Mouse (Mus musculus): ENCODE results near the gene Ssc4d.

Gene Ssc4d

GRCm38 (mm10) chr5:135940587-135940986, 33.7 kb downstream of the Ssc4d start:
- no peak for DNase-seq (ENCODE audit: low spot score in 2 of 2)

GRCm38 (mm10) chr5:135935641-135936190, 38.6 kb downstream of the Ssc4d start:
- DNase-seq (ENCODE audit: low spot score in 2 of 2), result no peak

GRCm38 (mm10) chr5:135935176-135935523, 39.2 kb downstream of the Ssc4d start:
- DNase-seq (ENCODE audit: low spot score in 2 of 2), result no peak

GRCm38 (mm10) chr5:135934481-135935175, 39.7 kb downstream of the Ssc4d start, which contains the start of gene Ywhag:
Gene Ywhag (minus strand): TSS chr5:135934616.
- peak; percentile 96 to 97 for DNase-seq (ENCODE audit: low spot score in 2 of 2)

GRCm38 (mm10) chr5:135933900-135934441, 40.4 kb downstream of the Ssc4d start:
- DNase-seq (ENCODE audit: low spot score in 2 of 2), result peak in 1 of 2 experiments; percentile 55

GRCm38 (mm10) chr5:135933222-135933899, 41.0 kb downstream of the Ssc4d start:
- no peak for DNase-seq (ENCODE audit: low spot score in 2 of 2)

- no peak for DNase-seq (ENCODE audit: low spot score in 2 of 2)
Observed at GRCm38 (mm10) chr5:135932359-135932758, 42.0 kb downstream of the Ssc4d start.

GRCm38 (mm10) chr5:135931526-135931925, 42.8 kb downstream of the Ssc4d start:
- no peak for DNase-seq (ENCODE audit: low spot score in 2 of 2)

DNA sequence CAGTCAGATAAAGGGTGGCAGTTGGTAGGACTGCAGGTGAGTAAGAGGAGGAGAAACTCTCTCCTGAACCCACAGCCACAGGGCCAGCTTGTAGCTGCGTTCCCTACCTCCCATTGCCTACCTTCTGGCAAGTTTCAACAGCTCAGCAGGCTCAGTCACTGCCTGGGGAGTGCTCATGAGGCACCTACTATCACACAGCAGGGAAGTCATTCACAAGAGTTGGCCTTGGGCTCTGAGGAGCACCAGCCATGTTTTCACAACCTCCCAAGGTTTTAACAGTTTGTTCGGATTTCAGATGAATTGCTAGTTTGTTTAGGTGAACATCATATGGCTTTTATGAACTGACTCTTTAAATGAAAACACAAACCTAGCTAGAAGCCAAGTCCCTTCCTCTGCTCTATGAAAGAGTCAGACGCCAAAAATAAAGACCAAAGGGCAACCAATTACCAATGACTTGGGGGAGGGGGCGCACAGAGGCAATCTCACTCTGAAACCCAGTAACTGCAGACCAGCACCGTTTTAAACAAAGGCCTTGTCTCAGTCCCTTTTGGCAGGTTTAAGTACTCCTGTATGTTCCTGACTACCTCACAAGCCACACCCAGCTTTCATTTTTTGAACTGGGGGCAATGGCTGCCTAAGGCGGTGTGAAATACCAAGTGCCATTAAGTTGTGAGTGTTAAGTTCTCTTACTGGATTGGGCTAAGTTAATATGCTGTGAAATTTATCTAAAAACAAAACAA, 44.5 kb downstream of the Ssc4d start:
- DNase-seq (ENCODE audit: low spot score in 2 of 2), result no peak

DNA sequence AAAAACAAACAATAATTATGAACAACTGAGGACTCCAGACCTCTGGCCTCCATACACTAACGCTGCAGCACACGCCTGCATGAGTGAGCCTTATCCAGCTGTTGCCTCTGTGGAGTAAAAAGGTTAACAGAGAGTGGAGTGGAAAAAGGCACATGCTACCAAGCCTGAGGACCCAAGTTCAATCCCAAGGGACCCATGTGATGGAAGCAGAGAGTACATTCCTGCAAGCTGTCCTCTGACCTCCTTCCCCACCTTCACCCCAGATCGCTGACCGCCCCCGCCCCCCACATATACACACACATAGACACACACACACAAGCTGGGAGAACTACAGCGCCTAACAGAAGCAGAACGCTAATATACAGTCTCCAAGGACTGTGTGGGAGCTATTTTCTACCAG, 50.4 kb downstream of the Ssc4d start:
- no peak for DNase-seq (ENCODE audit: low spot score in 2 of 2)

DNA sequence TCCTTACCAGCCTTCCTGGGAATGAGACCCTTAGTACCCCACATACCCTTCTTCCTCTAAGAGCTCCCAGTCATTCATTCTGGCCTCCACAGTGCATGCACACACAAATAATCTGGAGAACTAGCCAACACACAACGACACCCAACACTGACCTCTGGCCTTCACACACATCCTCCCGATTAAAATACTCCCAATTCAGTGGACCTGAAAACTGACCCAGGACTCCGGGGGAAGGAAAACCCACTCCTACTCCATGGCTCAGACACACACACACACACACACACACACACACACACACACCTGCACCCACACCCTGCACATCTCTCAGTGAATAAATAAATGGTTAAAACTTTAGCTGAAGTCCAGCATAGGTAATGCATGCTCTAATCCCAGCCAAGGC, 54.4 kb downstream of the Ssc4d start:
- no peak for DNase-seq (ENCODE audit: low spot score in 2 of 2)

DNA sequence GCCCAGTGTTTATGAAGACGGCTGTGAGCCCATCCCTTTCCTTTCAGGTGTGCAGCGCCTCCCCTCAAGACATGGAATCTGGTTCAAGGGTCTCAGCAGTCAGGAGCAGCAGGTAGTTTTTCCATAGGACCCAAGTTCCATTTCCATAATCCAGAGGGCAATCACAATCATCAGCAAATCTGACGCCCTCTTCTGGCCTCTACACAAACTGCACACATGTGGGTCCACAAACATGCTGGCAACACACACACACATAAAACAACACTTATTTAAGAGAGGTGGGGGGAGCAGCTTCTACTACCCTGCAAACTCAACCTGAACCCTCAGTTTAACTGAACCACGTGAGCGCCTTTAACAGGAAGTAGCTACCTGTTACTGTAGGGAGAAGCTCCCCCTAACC, 55.7 kb downstream of the Ssc4d start:
- no peak for DNase-seq (ENCODE audit: low spot score in 2 of 2)

GRCm38 (mm10) chr5:135918059-135918437, 56.3 kb downstream of the Ssc4d start:
- no peak for DNase-seq (ENCODE audit: low spot score in 2 of 2)

DNA sequence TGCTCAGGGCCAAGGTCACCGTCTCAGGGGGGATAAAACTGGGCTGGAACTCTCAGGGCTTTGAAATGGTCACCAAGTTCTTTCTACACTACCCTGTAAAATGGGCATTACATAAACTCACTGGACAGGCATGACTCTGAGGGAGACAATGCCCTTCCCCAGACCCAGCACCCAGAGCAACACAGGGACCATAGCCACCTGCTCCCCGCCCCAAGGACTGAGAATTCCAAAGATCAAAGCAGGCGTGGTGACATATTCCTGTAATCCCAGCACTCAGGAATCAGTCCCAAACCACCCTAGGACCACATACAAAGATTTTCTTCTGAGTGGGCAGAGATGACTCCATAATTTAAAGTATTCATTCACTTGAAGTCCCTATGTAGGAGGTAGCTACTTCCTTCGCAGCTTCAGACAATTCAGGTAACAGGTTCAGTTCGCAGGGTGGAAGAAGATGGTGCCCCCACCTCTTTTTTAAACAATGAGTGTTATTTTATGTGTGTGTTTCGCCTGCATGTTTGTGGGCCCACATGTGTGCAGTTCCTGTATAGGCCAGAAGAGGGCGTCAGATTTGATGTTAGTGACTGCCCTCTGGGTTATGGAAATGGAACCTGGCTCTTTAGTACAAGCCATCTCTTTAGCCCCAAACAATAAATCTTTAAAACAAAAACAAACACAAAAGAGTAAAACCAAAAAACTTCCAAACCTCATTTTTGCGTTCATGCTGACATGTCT, 56.8 kb downstream of the Ssc4d start:
- DNase-seq (ENCODE audit: low spot score in 2 of 2), result no peak

DNA sequence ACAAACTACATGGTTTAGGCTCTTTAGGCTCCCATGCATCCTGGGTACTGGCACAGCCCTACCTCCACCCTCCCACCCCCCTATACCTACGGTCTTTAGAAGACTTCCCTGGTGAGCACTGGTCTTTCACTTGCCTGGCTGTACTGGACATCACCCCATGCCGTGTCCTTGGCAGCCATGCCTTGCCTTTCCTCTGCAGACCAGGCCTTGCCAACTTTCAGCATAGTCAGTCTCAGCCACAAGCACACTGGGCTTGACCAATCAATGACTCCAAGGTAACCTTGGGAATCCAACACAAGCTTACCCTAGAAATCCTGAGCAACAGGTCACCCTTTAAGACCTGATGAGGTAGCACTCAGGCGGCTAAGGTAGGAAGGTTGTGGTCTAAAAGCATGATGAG, 57.7 kb downstream of the Ssc4d start:
- DNase-seq (ENCODE audit: low spot score in 2 of 2), result no peak

DNA sequence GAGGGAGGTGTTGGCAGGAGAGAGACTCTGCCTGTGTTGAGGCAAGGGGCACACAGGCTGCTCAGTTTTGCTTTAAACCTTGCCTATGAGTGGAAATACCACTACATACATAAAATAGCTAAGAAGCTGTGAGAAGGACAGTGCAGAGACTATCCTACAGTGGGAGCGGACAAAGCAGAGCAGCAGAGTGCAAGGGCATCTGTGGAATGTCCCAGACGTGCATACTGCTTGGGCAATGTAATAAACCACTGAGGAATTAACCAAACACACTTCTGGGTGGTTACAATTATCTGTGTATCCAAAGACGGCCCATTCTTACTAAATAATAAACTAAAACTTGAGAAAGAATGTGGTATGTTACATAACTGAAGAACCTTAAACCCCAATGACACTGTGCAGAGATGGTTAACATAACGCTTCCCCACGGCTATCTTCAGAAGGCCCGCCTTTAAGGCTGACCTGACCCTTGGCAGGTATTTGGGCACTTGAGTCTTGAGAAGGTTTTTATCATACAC, 58.2 kb downstream of the Ssc4d start:
- no peak for DNase-seq (ENCODE audit: low spot score in 2 of 2)

- DNase-seq (ENCODE audit: low spot score in 2 of 2), result peak in 1 of 2 experiments; percentile 46
Observed at GRCm38 (mm10) chr5:135914156-135914555, 60.2 kb downstream of the Ssc4d start.

DNA sequence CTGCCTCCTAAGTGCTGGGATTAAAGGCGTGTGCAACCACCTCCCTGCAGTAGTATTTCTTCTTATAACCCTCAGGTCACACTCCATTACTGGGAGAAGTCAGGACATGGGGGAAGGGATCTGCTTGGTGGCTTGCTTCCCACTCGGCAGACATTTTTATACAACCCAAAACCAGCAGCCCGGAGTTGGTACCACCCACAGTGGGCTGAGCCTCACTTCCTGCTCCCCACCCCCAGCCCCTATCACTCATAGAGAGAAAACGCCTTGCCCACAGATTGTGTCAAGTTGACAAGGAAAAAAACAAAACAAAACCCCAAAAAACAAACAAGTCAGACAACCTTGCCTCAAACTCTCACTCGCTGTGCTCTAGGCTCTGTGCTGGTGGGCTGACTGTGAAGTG, 61.1 kb downstream of the Ssc4d start:
- no peak for DNase-seq (ENCODE audit: low spot score in 2 of 2)

- DNase-seq (ENCODE audit: low spot score in 2 of 2), result no peak
Observed at GRCm38 (mm10) chr5:135911633-135912220, 62.6 kb downstream of the Ssc4d start.

DNA sequence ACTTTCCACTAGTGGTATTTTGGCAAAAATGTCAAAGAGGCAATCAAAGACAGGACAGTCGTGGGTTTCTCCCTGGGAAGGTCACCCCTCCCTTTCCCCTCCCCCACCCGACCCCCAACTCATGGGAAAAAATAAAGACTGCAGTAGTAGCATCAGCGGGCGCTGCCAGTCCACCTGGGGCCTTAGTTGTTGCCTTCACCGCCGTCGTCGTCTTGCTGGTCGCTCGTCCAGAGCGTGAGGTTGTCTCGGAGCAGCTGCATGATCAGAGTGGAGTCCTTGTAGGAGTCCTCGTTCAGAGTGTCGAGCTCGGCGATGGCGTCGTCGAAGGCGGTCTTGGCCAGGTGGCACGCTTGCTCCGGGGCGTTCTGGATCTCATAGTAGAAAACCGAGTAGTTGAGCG, 63.5 kb downstream of the Ssc4d start:
- DNase-seq (ENCODE audit: low spot score in 2 of 2), result no peak
